Mouse (Mus musculus) bone marrow, adult 2 months (tissue): Measurements from ENCODE around the gene Sergef.

Source experiments
- CTCF ChIP-seq: fragments of 200-500 bp; IDR thresholded peaks from 2 replicates; pipeline ENCODE4 v1.5.1; 2011; ENCODE audit warnings: low read length, control low read depth; ENCODE audit not compliant: control insufficient read depth, insufficient read depth
- POLR2A ChIP-seq: fragments of 200-500 bp; IDR thresholded peaks from 2 replicates; pipeline ENCODE4 v1.6.1; 2011; ENCODE audit warnings: low read depth, mild to moderate bottlenecking, control low read depth, low read length, borderline replicate concordance; ENCODE audit not compliant: control insufficient read depth

- TF ChIP-seq POLR2A (no peak), CTCF (no peak)
These were observed 38.5 kb downstream of the Sergef start for GRCm38 (mm10) chr7:46601097-46601496.
